Mouse (Mus musculus) adipose tissue, adult 10 weeks (tissue): ENCODE measurements around the gene Ska2. TPM values are rescaled to one million over a fixed set of nuclear protein-coding genes. Genes with fewer than 3 reads are reported as not detected.

Experiments used
- polyA plus RNA-seq: library from polyadenylated mRNA; stranded (reverse); fragments of 350-450 nt; fragmentation: Illumina TruSeq; extraction: RNeasy Lipid Tissue Mini Kit (QIAGEN cat#74804); gene quantifications from one replicate; pipeline ENCODE4 v1.2.3, GENCODE M21; 2014; ENCODE audit warnings: low read depth, low replicate concordance

Ska2 gene
- polyA plus RNA-seq = 9.4 TPM

DNA sequence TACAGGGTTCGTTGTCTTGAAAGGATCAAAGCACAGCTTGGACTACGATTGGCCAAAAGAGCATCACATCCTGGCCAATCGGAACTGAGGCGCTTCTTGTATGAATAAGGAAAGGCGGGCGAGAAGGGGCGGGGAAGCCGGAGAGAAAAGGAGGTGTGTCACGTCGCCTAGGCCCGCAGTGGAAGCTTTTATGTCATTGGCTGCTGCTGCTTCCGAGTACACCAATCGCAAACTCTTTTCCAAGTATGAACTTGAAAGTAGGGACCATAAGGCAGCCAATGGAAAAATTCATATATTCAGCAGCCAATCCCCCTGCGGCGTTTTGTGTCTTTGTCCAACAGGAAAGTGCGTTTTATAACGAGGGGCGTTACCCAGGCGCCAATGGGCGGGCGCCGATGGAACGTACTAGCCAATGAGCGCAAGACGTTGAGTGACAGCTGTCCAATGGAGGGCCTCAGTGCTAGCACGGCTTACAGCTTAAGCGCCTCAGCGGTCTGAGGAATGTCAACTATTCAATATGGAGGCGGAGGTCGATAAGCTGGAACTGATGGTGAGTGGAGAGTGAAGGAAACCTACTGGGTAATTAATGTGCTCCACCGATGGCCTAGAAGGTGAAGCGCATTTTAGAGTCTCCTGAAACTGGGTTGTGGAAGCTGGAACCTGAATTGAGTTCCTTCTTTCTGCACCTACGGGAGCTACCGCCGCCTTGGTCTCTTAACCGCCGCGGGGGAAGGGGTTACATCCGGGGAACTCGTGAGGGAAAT lies at the start of gene Ska2:
Gene Ska2, plus strand, starts transcription at position 480 of the 764 bp plus-strand sequence.

DNA sequence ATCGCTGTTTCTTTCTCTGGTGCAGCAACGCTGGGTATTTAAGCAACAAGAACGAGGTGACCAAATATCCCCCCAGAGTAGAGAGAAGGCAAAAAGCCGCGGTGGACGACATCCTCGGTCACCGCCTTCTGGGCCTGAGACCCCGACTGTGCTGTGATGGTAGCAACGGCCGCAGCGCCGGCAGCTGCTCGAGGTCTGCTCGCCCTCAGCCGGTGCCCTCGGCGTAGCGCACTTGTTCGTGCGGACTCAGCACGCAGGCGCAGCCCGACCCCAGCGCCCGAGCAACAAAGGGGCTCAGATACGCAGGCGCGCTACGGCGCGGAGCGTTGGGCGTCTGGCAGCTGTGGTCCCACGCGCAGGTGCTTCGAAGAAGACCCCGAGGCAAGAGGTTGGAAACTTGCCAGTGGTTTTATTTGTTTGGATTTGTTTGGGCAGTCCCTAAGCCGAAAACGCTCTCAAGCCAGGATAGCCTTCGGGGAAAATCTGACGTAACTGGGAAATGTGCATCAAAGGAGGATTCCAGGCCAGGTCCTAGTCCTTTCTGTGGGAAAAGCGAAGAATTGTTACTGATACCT lies 35.1 kb upstream of the Ska2 start, which contains the start of gene Gdpd1:
Gene Gdpd1, minus strand, starts transcription at position 197 of the 575 bp plus-strand sequence.

DNA sequence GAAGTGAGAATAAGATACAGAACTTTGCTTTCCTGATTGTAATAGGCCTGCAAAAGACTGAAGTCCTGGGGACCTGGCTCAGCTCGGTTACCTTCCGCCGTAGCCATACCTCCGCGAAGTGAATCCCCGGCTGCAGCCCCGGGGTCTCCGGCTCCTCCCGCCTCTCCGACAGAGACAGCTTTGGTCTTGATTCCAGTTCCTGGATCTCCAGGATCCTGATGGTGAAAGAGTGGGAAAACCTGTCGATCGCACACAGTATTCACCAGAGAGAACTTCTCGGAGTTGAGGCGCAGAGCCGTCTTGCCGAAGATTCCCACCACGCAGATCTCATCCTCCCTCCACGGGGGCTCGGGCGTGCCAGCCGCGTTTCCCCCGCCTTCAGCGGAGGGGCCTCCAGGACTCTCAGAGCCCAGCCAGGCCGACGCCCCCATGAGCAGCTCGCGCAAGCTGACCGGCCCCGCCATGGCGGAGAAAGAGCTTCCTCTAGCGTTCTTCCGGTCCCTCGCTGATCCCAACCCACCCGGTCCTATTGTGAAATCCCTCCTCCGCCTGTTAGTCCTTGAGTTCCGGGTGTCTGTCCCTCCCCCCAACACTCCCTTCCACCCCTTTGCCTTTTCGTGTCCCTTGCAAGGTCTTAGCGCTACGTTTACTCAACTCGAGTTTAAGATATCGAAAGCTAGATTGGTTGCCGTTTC lies 22.6 kb upstream of the Ska2 start, which contains the start of gene Smg8:
Gene Smg8, minus strand, starts transcription at position 485 of the 695 bp plus-strand sequence.

DNA sequence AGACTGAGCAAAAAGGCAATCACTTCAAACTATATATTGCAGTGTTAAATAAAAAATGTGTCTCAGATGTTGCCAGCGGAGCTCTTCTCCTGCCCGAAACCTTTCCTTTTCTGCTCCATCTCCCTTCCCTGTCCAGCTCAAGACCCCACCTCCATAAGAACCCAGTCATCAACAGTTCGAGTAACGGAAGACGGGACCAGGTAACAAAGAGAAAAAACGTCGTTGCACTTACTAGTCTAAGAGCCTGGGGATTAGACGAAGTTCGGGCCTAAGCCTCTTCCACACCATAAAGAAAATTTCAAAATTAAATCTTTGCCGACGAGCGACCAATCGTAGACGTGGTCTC lies 652 bp upstream of the Ska2 start, which contains the start of gene Prr11:
Gene Prr11, minus strand, starts transcription at position 300 of the 346 bp plus-strand sequence.

DNA sequence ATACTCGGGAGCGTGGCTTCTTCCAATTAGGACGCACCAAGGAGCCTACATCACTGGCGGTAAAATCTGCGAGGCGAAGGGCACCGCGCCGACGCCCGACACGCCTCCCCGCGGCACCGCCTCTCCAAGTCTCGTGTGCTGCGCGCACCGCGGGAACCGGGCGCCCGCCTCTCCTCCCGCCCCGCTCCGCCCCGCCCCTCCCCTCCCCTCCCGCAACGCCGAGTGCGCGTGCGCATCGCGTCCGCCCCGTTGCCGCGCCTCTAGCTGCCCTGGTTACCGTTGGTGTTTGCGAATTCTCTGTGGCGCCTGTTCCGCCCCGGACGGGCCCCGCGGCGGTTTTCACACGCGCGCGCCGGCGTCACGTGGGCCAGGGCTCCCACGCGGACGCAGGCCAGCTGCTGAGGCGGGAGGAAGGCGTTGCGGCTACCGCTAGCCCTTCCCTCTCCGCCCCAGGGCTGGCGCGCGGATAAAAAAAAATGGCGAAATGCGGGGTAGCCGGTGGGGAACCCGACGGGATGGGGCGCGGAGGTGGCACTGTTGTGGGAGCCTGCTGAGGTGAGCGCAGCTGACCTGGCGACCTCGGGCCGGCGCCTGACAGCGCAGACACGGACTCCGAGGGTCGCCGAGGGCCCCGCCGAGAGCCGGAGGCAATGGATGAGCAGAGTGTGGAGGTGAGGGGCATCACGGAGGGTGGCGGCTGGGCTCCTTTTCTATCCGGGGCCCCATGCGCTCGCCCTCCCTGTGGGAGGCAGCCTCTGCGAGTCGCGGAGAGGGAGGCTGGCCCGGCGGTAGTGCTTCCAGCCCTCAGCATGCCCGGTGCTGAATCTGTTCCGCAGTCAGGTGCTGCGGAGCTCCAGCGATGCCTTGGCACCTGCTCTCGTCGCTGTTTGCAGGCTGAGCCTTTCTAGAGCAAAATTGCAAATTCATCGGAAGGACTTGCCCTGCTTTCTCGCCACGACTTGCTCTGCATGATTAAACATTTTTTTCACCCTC lies 18.1 kb downstream of the Ska2 start, which contains the start of gene Trim37:
Gene Trim37, plus strand, starts transcription at position 254 of the 993 bp plus-strand sequence.

Other genes starting within 250 kb of the Ska2 start
- 15.3 TPM for gene Ypel2, start 115.5 kb upstream of the Ska2 start, polyA plus RNA-seq
- gene Gdpd1, start 35.2 kb upstream of the Ska2 start, polyA plus RNA-seq = 14.6 TPM
- gene Smg8, start 22.5 kb upstream of the Ska2 start, polyA plus RNA-seq = 10.8 TPM
- gene Prr11, start 526 bp upstream of the Ska2 start, polyA plus RNA-seq = 1.2 TPM
- 18.0 TPM for gene Trim37, start 17.8 kb downstream of the Ska2 start, polyA plus RNA-seq
- 1.5 TPM for gene Ppm1e, start 249.8 kb downstream of the Ska2 start, polyA plus RNA-seq